Mouse (Mus musculus): ENCODE measurements around the gene Gnl2. TPM values are rescaled to one million over a fixed set of nuclear protein-coding genes. Genes with fewer than 3 reads are reported as not detected.

Gnl2 gene
- 10 to 100 TPM; 81.0 to 90.1 TPM for total RNA-seq (2023)

GRCm38 (mm10) chr4:125015806-125016635 is at the start of gene Gnl2:
Gene Gnl2, plus strand, starts transcription at chr4:125016585.

GRCm38 (mm10) chr4:124985671-124986602 is 30.4 kb upstream of the Gnl2 start, which contains the start of gene Rspo1:
Gene Rspo1, plus strand, starts transcription at chr4:124986430.

DNA sequence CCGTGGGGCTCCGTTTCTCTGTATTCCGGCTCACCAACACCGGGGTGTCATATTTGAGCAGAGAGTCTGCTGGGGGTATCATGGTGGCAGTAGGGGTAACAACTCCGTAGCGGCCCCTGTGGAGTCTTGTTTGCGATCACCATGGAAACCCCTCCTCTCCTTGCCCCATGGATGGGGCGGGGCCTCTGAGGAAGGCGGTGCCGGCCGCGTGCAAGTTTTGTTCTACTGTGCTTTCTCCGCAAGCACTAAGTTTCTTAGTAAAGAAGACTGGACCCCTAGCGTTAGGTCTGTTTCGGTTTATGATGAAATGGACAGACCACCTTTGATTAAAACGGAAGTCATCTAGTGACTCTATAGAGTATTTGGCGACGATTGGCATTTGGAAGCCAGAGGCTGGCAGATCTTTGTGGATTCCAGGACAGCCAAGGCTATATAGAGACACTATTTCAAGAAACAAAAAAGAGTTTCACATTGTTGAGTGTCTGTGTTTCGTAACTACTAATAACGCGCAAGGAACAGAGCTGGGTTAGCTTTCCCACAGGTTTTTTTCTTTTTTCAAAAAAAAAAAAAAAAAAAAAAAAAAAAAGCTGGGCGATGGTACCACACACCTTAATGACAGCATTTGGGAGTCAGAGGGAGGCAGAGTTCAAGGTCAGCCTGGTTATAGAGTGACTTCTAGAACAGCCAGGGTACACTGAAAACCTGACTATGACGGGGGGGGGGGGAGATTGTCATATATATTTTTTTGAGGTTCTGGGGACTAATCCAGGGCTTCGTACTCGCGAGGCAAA is 49.3 kb downstream of the Gnl2 start, which contains the start of gene Dnali1:
Gene Dnali1, minus strand, starts transcription at position 187 of the 791 bp plus-strand sequence.

GRCm38 (mm10) chr4:125066490-125067370 is 50.3 kb downstream of the Gnl2 start, which contains the start of gene Snip1:
Gene Snip1, plus strand, starts transcription at chr4:125066672.

GRCm38 (mm10) chr4:125084403-125085345 is 68.3 kb downstream of the Gnl2 start, which contains the start of gene Meaf6:
Gene Meaf6, plus strand, starts transcription at chr4:125085134.

Other genes starting within 250 kb of the Gnl2 start
- 10 to 100 TPM; 33.5 to 40.3 TPM for gene Mtf1, start 214.5 kb upstream of the Gnl2 start, total RNA-seq (2023)
- gene Yrdc, start 165.9 kb upstream of the Gnl2 start, total RNA-seq (2023) = 100 to 1,000 TPM; 111 to 120 TPM
- 10 to 100 TPM; 21.6 to 26.9 TPM for gene 1110065P20Rik, start 165.4 kb upstream of the Gnl2 start, total RNA-seq (2023)
- gene Maneal, start 154.4 kb upstream of the Gnl2 start, total RNA-seq (2023) = 1 to 10 TPM; 4.8 to 5.1 TPM
- not detected for gene Epha10, start 135.7 kb upstream of the Gnl2 start, total RNA-seq (2023)
- 10 to 100 TPM; 21.1 to 21.9 TPM for gene 9930104L06Rik, start 79.5 kb upstream of the Gnl2 start, total RNA-seq (2023)
- 1 to 10 TPM; 4.2 to 9.0 TPM for gene Cdca8, start 77.3 kb upstream of the Gnl2 start, total RNA-seq (2023)
- gene Rspo1, start 30.2 kb upstream of the Gnl2 start, total RNA-seq (2023) = not detected
- not detected for gene Dnali1, start 49.1 kb downstream of the Gnl2 start, total RNA-seq (2023)
- gene Snip1, start 50.1 kb downstream of the Gnl2 start, total RNA-seq (2023) = 10 to 100 TPM; 49.1 to 56.6 TPM
- gene Meaf6, start 68.5 kb downstream of the Gnl2 start, total RNA-seq (2023) = 10 to 100 TPM; 43.7 to 47.9 TPM
- gene Zc3h12a, start 111.3 kb downstream of the Gnl2 start, total RNA-seq (2023) = 100 to 1,000 TPM; 163 to 205 TPM

Measured in T-cell, adult 66 days (primary cell).